Mouse (Mus musculus): ENCODE results near the gene Mthfr. TPM values are rescaled to one million over a fixed set of nuclear protein-coding genes. Genes with fewer than 3 reads are reported as not detected.

Mthfr gene
- polyA plus RNA-seq, 1 experiment from 2014 or later: 18.7 TPM

- Histone ChIP-seq H3K27me3 (ENCODE audit: control insufficient read depth, insufficient read depth, low read length) (no peaks in the 10 kb centered on the region), H3K27ac (replicated peaks; ENCODE audit: low read depth, low read length) (no peak overlapping the region), H3K9ac (ENCODE audit: low read length) (no peak overlapping the region), H3K4me3 (ENCODE audit: low read depth, low read length) (no peak overlapping the region), H3K4me1 (ENCODE audit: control insufficient read depth, insufficient read depth, low read length) (no peaks in the 10 kb centered on the region), H3K36me3 (ENCODE audit: control insufficient read depth, insufficient read depth, low read length) (peaks cover 23% of the 10 kb centered on the region), H3K9me3 (ENCODE audit: control insufficient read depth, low read length) (no peaks in the 10 kb centered on the region), H3K4me2 (ENCODE audit: low read depth, severe bottlenecking) (no peak overlapping the region)
- ATAC-seq (ENCODE audit: insufficient number of reproducible peaks, low FRiP score, low TSS enrichment, low read depth) (no peak), DNase-seq (ENCODE audit: low spot score) (no peak)
- 92% methylated on average over 21 of the region's 21 CpGs for WGBS
These were observed 16.3 kb downstream of the Mthfr start for GRCm38 (mm10) chr4:148054961-148055695.

- no peak overlapping the region; the same call in 1 of the 2 replicates for H3K9ac ChIP-seq (ENCODE audit: low read length)
- no peak overlapping the region for H3K4me2 ChIP-seq (ENCODE audit: low read depth, severe bottlenecking)
- peaks cover 23% of the 10 kb centered on the region for H3K36me3 ChIP-seq (ENCODE audit: control insufficient read depth, insufficient read depth, low read length)
- no peaks in the 10 kb centered on the region for H3K9me3 ChIP-seq (ENCODE audit: control insufficient read depth, low read length)
- DNase-seq (ENCODE audit: low spot score) (no peak), ATAC-seq (ENCODE audit: insufficient number of reproducible peaks, low FRiP score, low TSS enrichment, low read depth) (no peak)
- H3K27me3 ChIP-seq (ENCODE audit: control insufficient read depth, insufficient read depth, low read length): no peaks in the 10 kb centered on the region
- 85% methylated on average over 7 of the region's 7 CpGs for WGBS
- H3K4me3 ChIP-seq (ENCODE audit: low read depth, low read length): no peak overlapping the region
- no peak overlapping the region for H3K27ac ChIP-seq (replicated peaks; ENCODE audit: low read depth, low read length)
- no peaks in the 10 kb centered on the region for H3K4me1 ChIP-seq (ENCODE audit: control insufficient read depth, insufficient read depth, low read length)
These were observed 17.4 kb downstream of the Mthfr start for GRCm38 (mm10) chr4:148056246-148056645.

- Histone ChIP-seq H3K4me1 (ENCODE audit: control insufficient read depth, insufficient read depth, low read length) (no peaks in the 10 kb centered on the region), H3K36me3 (ENCODE audit: control insufficient read depth, insufficient read depth, low read length) (peaks cover 23% of the 10 kb centered on the region), H3K9me3 (ENCODE audit: control insufficient read depth, low read length) (no peaks in the 10 kb centered on the region), H3K27me3 (ENCODE audit: control insufficient read depth, insufficient read depth, low read length) (no peaks in the 10 kb centered on the region), H3K9ac (ENCODE audit: low read length) (no peak overlapping the region), H3K27ac (replicated peaks; ENCODE audit: low read depth, low read length) (no peak overlapping the region), H3K4me2 (ENCODE audit: low read depth, severe bottlenecking) (no peak overlapping the region), H3K4me3 (ENCODE audit: low read depth, low read length) (no peak overlapping the region)
- no peak for DNase-seq (ENCODE audit: low spot score)
- no peak for ATAC-seq (ENCODE audit: insufficient number of reproducible peaks, low FRiP score, low TSS enrichment, low read depth)
- 91% methylated on average over 4 of the region's 4 CpGs for WGBS
These were observed 17.9 kb downstream of the Mthfr start for GRCm38 (mm10) chr4:148056801-148057200.

GRCm38 (mm10) chr4:148057661-148058209 lies 18.9 kb downstream of the Mthfr start:
- Histone ChIP-seq H3K36me3 (ENCODE audit: control insufficient read depth, insufficient read depth, low read length) (peaks cover 19% of the 10 kb centered on the region), H3K4me3 (ENCODE audit: low read depth, low read length) (no peak overlapping the region), H3K27me3 (ENCODE audit: control insufficient read depth, insufficient read depth, low read length) (no peaks in the 10 kb centered on the region), H3K9ac (ENCODE audit: low read length) (no peak overlapping the region), H3K4me2 (ENCODE audit: low read depth, severe bottlenecking) (no peak overlapping the region), H3K4me1 (ENCODE audit: control insufficient read depth, insufficient read depth, low read length) (no peaks in the 10 kb centered on the region), H3K27ac (replicated peaks; ENCODE audit: low read depth, low read length) (no peak overlapping the region), H3K9me3 (ENCODE audit: control insufficient read depth, low read length) (no peaks in the 10 kb centered on the region)
- WGBS: 65% methylated on average over 5 of the region's 5 CpGs
- DNase-seq (ENCODE audit: low spot score): no peak
- ATAC-seq (ENCODE audit: insufficient number of reproducible peaks, low FRiP score, low TSS enrichment, low read depth): no peak

- peaks cover 18% of the 10 kb centered on the region for H3K36me3 ChIP-seq (ENCODE audit: control insufficient read depth, insufficient read depth, low read length)
- no peak overlapping the region for H3K4me3 ChIP-seq (ENCODE audit: low read depth, low read length)
- no peaks in the 10 kb centered on the region for H3K4me1 ChIP-seq (ENCODE audit: control insufficient read depth, insufficient read depth, low read length)
- H3K9ac ChIP-seq (ENCODE audit: low read length): no peak overlapping the region
- H3K27me3 ChIP-seq (ENCODE audit: control insufficient read depth, insufficient read depth, low read length): no peaks in the 10 kb centered on the region
- H3K4me2 ChIP-seq (ENCODE audit: low read depth, severe bottlenecking): no peak overlapping the region
- no peak for ATAC-seq (ENCODE audit: insufficient number of reproducible peaks, low FRiP score, low TSS enrichment, low read depth)
- H3K9me3 ChIP-seq (ENCODE audit: control insufficient read depth, low read length): no peaks in the 10 kb centered on the region
- 90% methylated on average over 9 of the region's 9 CpGs for WGBS
- H3K27ac ChIP-seq (replicated peaks; ENCODE audit: low read depth, low read length): no peak overlapping the region
- DNase-seq (ENCODE audit: low spot score): no peak
These were observed 19.4 kb downstream of the Mthfr start for GRCm38 (mm10) chr4:148058218-148058819.

GRCm38 (mm10) chr4:148058993-148059392 lies 20.1 kb downstream of the Mthfr start:
- 91% methylated on average over 6 of the region's 6 CpGs for WGBS

GRCm38 (mm10) chr4:148060120-148061085 lies 21.5 kb downstream of the Mthfr start:
- 51% methylated on average over 13 of the region's 13 CpGs for WGBS

More at GRCm38 (mm10) chr4:148058993-148059392, 20.1 kb downstream of the Mthfr start:
- ATAC-seq (ENCODE audit: insufficient number of reproducible peaks, low FRiP score, low TSS enrichment, low read depth) (no peak), DNase-seq (ENCODE audit: low spot score) (no peak)
- Histone ChIP-seq H3K4me3 (ENCODE audit: low read depth, low read length) (no peak overlapping the region), H3K4me1 (ENCODE audit: control insufficient read depth, insufficient read depth, low read length) (no peaks in the 10 kb centered on the region), H3K27me3 (ENCODE audit: control insufficient read depth, insufficient read depth, low read length) (no peaks in the 10 kb centered on the region), H3K9me3 (ENCODE audit: control insufficient read depth, low read length) (no peaks in the 10 kb centered on the region), H3K9ac (ENCODE audit: low read length) (no peak overlapping the region), H3K27ac (replicated peaks; ENCODE audit: low read depth, low read length) (no peak overlapping the region), H3K36me3 (ENCODE audit: control insufficient read depth, insufficient read depth, low read length) (peaks cover 15% of the 10 kb centered on the region), H3K4me2 (ENCODE audit: low read depth, severe bottlenecking) (no peak overlapping the region)

GRCm38 (mm10) chr4:148061086-148061480 lies 22.2 kb downstream of the Mthfr start:
- no peak for ATAC-seq (ENCODE audit: insufficient number of reproducible peaks, low FRiP score, low TSS enrichment, low read depth)
- Histone ChIP-seq H3K27me3 (ENCODE audit: control insufficient read depth, insufficient read depth, low read length) (no peaks in the 10 kb centered on the region), H3K27ac (replicated peaks; ENCODE audit: low read depth, low read length) (no peak overlapping the region), H3K9ac (ENCODE audit: low read length) (no peak overlapping the region), H3K4me2 (ENCODE audit: low read depth, severe bottlenecking) (no peak overlapping the region), H3K9me3 (ENCODE audit: control insufficient read depth, low read length) (no peaks in the 10 kb centered on the region), H3K36me3 (ENCODE audit: control insufficient read depth, insufficient read depth, low read length) (peaks cover 7% of the 10 kb centered on the region), H3K4me3 (ENCODE audit: low read depth, low read length) (no peak overlapping the region), H3K4me1 (ENCODE audit: control insufficient read depth, insufficient read depth, low read length) (0 out of 2 replicates have a peak, but pooled peaks cover 1% of the 10 kb centered on the region)
- DNase-seq (ENCODE audit: low spot score): no peak
- 91% methylated on average over 9 of the region's 9 CpGs for WGBS

More at GRCm38 (mm10) chr4:148060120-148061085, 21.5 kb downstream of the Mthfr start:
- no peak overlapping the region for H3K4me2 ChIP-seq (ENCODE audit: low read depth, severe bottlenecking)
- no peaks in the 10 kb centered on the region for H3K9me3 ChIP-seq (ENCODE audit: control insufficient read depth, low read length)
- no peak overlapping the region for H3K27ac ChIP-seq (replicated peaks; ENCODE audit: low read depth, low read length)
- H3K27me3 ChIP-seq (ENCODE audit: control insufficient read depth, insufficient read depth, low read length): no peaks in the 10 kb centered on the region
- DNase-seq (ENCODE audit: low spot score) (peak; percentile 55), ATAC-seq (ENCODE audit: insufficient number of reproducible peaks, low FRiP score, low TSS enrichment, low read depth) (0 out of 2 replicates have a peak, but pooled peaks have one; percentile 22)
- H3K4me3 ChIP-seq (ENCODE audit: low read depth, low read length): no peak overlapping the region
- no peak overlapping the region for H3K9ac ChIP-seq (ENCODE audit: low read length)
- peaks cover 11% of the 10 kb centered on the region for H3K36me3 ChIP-seq (ENCODE audit: control insufficient read depth, insufficient read depth, low read length)
- no peaks in the 10 kb centered on the region for H3K4me1 ChIP-seq (ENCODE audit: control insufficient read depth, insufficient read depth, low read length)

All from limb, embryonic 11.5 days (tissue).